11 mouse cellular contexts compared by ENCODE assay signal in genomic region chr13:46268341-46268740, GRCm38 (mm10). TPM values are rescaled to one million over a fixed set of nuclear protein-coding genes. Genes with fewer than 3 reads are reported as not detected.
DNase-seq lines count a peak whose midpoint lies in the region; ATAC-seq and TF ChIP-seq lines count a peak whose summit lies in the region.
"Had no signal": no experiment of that assay in that cellular context is flagged by ENCODE, and none has a peak within 500 bp of the region (broad histone marks: within the 10 kb centered on the region; RNA-seq: fewer than 3 reads in every experiment).

No protein-coding gene starts in this region.

- 0 out of 2 replicates have a peak overlapping the region, but pooled peaks have one; percentile 43 for H3K27ac ChIP-seq in neural tube, embryonic 13.5 days (replicated peaks)
- H3K27ac ChIP-seq in neural tube, embryonic 15.5 days (replicated peaks) = no peak overlapping the region
- H3K27ac ChIP-seq in kidney, postnatal 0 days = peak overlapping the region; percentile 79
- H3K27ac ChIP-seq in stomach, embryonic 15.5 days = peak overlapping the region; percentile 70
- no peak overlapping the region for H3K27ac ChIP-seq in cerebellum, adult 2 months (ENCODE audit: insufficient read depth, low read length)
- H3K27ac ChIP-seq: embryonic facial prominence, embryonic 13.5 days had no signal

- H3K4me1 ChIP-seq in neural tube, embryonic 13.5 days (replicated peaks) = peaks cover 26% of the 10 kb centered on the region
- H3K4me1 ChIP-seq in neural tube, embryonic 15.5 days = peaks cover 21% of the 10 kb centered on the region
- H3K4me1 ChIP-seq in kidney, postnatal 0 days (replicated peaks; ENCODE audit: insufficient read depth, low read length) = peaks cover 11% of the 10 kb centered on the region; the same call in 1 of the 2 replicates
- peaks cover 10% of the 10 kb centered on the region for H3K4me1 ChIP-seq in stomach, embryonic 15.5 days
- H3K4me1 ChIP-seq in cerebellum, adult 2 months (ENCODE audit: control insufficient read depth, insufficient read depth, low read length) = no peaks in the 10 kb centered on the region

- H3K4me3 ChIP-seq in neural tube, embryonic 13.5 days = no peak overlapping the region
- no peak overlapping the region for H3K4me3 ChIP-seq in neural tube, embryonic 15.5 days (replicated peaks)
- H3K4me3 ChIP-seq in kidney, postnatal 0 days (replicated peaks; ENCODE audit: low read depth, low read length) = no peak overlapping the region
- no peak overlapping the region for H3K4me3 ChIP-seq in stomach, embryonic 15.5 days (replicated peaks)
- H3K4me3 ChIP-seq in cerebellum, adult 2 months (replicated peaks; ENCODE audit: insufficient read depth, low read depth, low read length) = no peak overlapping the region
- H3K4me3 ChIP-seq: embryonic facial prominence, embryonic 13.5 days; hindbrain, embryonic 10.5 days had no signal

- H3K9me3 ChIP-seq in neural tube, embryonic 13.5 days = no peaks in the 10 kb centered on the region
- H3K9me3 ChIP-seq in neural tube, embryonic 15.5 days (replicated peaks) = no peaks in the 10 kb centered on the region
- H3K9me3 ChIP-seq in kidney, postnatal 0 days (replicated peaks; ENCODE audit: low read length) = no peaks in the 10 kb centered on the region
- no peaks in the 10 kb centered on the region for H3K9me3 ChIP-seq in stomach, embryonic 15.5 days
- H3K9me3 ChIP-seq: embryonic facial prominence, embryonic 13.5 days; hindbrain, embryonic 10.5 days had no signal

- no peak overlapping the region for H3K9ac ChIP-seq in neural tube, embryonic 13.5 days
- H3K9ac ChIP-seq in neural tube, embryonic 15.5 days (replicated peaks) = no peak overlapping the region
- H3K9ac ChIP-seq in kidney, postnatal 0 days (ENCODE audit: low read depth, low read length) = no peak overlapping the region
- H3K9ac ChIP-seq in stomach, embryonic 15.5 days = no peak overlapping the region
- H3K9ac ChIP-seq: embryonic facial prominence, embryonic 13.5 days had no signal

- WGBS in neural tube, embryonic 13.5 days = 30% methylated on average over 3 of the region's 3 CpGs
- 44% methylated on average over 3 of the region's 3 CpGs for WGBS in neural tube, embryonic 15.5 days
- 22% methylated on average over 3 of the region's 3 CpGs for WGBS in kidney, postnatal 0 days
- WGBS in stomach, embryonic 15.5 days = 26% methylated on average over 3 of the region's 3 CpGs
- WGBS in cerebellum, adult 2 months = 28% methylated on average over 3 of the region's 3 CpGs

- ATAC-seq in neural tube, embryonic 13.5 days (ENCODE audit: low read depth) = 0 out of 2 replicates have a peak, but pooled peaks have one; percentile 36
- ATAC-seq in neural tube, embryonic 15.5 days (ENCODE audit: low FRiP score) = no peak
- peak; percentile 72 for ATAC-seq in kidney, postnatal 0 days (replicated peaks; ENCODE audit: low FRiP score, low read depth)
- peak; percentile 53; the same call in 1 of the 2 replicates for ATAC-seq in stomach, embryonic 15.5 days (ENCODE audit: insufficient read depth, low FRiP score, low read depth)

- H3K27me3 ChIP-seq in neural tube, embryonic 13.5 days = no peaks in the 10 kb centered on the region
- no peaks in the 10 kb centered on the region for H3K27me3 ChIP-seq in neural tube, embryonic 15.5 days (replicated peaks)
- no peaks in the 10 kb centered on the region for H3K27me3 ChIP-seq in kidney, postnatal 0 days (ENCODE audit: insufficient read depth, low read length)
- H3K27me3 ChIP-seq in stomach, embryonic 15.5 days (replicated peaks) = no peaks in the 10 kb centered on the region
- H3K27me3 ChIP-seq in cerebellum, adult 2 months (ENCODE audit: control insufficient read depth, insufficient read depth, low read length) = no peaks in the 10 kb centered on the region
- H3K27me3 ChIP-seq: embryonic facial prominence, embryonic 13.5 days had no signal

- no peak for TF ChIP-seq POLR2A in cerebellum, adult 2 months (IDR thresholded peaks at IDR 0.05; ENCODE audit: borderline replicate concordance, insufficient read depth, low read length)

- DNase-seq in gastrocnemius, postnatal 25 days = peak; percentile 38
- DNase-seq in gastrocnemius, postnatal 4 days (ENCODE audit: low spot score in 2 of 2) = no peak
- DNase-seq in kidney, postnatal 0 days (ENCODE audit: low spot score) = peak; percentile 90
- DNase-seq in layer of hippocampus, postnatal 25 days (ENCODE audit: extremely low spot score in 1 of 2, low spot score in 1 of 2) = no peak
- DNase-seq in cerebellum, adult 2 months = no peak

- no peak for TF ChIP-seq CTCF in kidney, postnatal 0 days (IDR thresholded peaks at IDR 0.05; ENCODE audit: low read depth)
- TF ChIP-seq CTCF in cerebellum, adult 2 months (IDR thresholded peaks at IDR 0.05; ENCODE audit: borderline replicate concordance, insufficient read depth, low read depth, low read length) = no peak

- H3K4me2 ChIP-seq in neural tube, embryonic 13.5 days = no peak overlapping the region
- H3K4me2 ChIP-seq in neural tube, embryonic 15.5 days = no peak overlapping the region
- H3K4me2 ChIP-seq in kidney, postnatal 0 days (ENCODE audit: low read length) = no peak overlapping the region
- no peak overlapping the region for H3K4me2 ChIP-seq in stomach, embryonic 15.5 days
- H3K4me2 ChIP-seq: embryonic facial prominence, embryonic 13.5 days had no signal

- H3K36me3 ChIP-seq in neural tube, embryonic 13.5 days = no peaks in the 10 kb centered on the region
- no peaks in the 10 kb centered on the region for H3K36me3 ChIP-seq in neural tube, embryonic 15.5 days
- H3K36me3 ChIP-seq in kidney, postnatal 0 days (ENCODE audit: insufficient read depth, low read length) = no peaks in the 10 kb centered on the region
- H3K36me3 ChIP-seq in stomach, embryonic 15.5 days = no peaks in the 10 kb centered on the region
- H3K36me3 ChIP-seq: embryonic facial prominence, embryonic 13.5 days; hindbrain, embryonic 10.5 days had no signal

RNA-seq across cellular contexts. Expression of gene Stmnd1, which starts 5.2 kb away (rescaled TPM):
- under 1 TPM; 0.32 to 0.46 TPM for total RNA-seq in gastrocnemius, postnatal 25 days (2021)
- 1 to 10 TPM; 2.0 to 2.2 TPM for total RNA-seq in gastrocnemius, postnatal 4 days (2021)
- polyA plus RNA-seq in neural tube, embryonic 13.5 days (2015; fragmentation: Nextera tagmentation; extraction: Ambion mirVana) = 0.18 TPM in 1 of 2 replicates, not detected in the other
- 0.31 and 0.33 TPM in 2 replicates for polyA plus RNA-seq in neural tube, embryonic 15.5 days (2015; fragmentation: Nextera tagmentation; extraction: Ambion mirVana)
- polyA plus RNA-seq in kidney, postnatal 0 days (2015; fragmentation: Nextera tagmentation; extraction: Ambion mirVana) = 0.26 and 0.46 TPM in 2 replicates
- 0.09 TPM in 1 of 2 replicates, not detected in the other for polyA plus RNA-seq in stomach, embryonic 15.5 days (2015; fragmentation: Nextera tagmentation; extraction: Ambion mirVana)
- total RNA-seq in layer of hippocampus, postnatal 25 days (2021) = under 1 TPM in 1 of 2 experiments, not detected in 1; 0.27 TPM
- polyA plus RNA-seq in cerebellum, adult 2 months (2012; rRNA removed) = 0.14 and 0.15 TPM in 2 replicates
- polyA plus RNA-seq: embryonic facial prominence, embryonic 13.5 days; hindbrain, embryonic 10.5 days; liver, embryonic 16.5 days had no signal

Comparison
In these comparisons a context has a peak if more than half of its experiments do, and no peak if none do; other contexts are left out.
1. DNase-seq: peak in gastrocnemius, postnatal 25 days (single experiment) and kidney, postnatal 0 days (single experiment); none in gastrocnemius, postnatal 4 days (0 of 2), layer of hippocampus, postnatal 25 days (0 of 2) and cerebellum, adult 2 months (0 of 2).
2. H3K27ac ChIP-seq: peak in neural tube, embryonic 13.5 days (single experiment), kidney, postnatal 0 days (single experiment) and stomach, embryonic 15.5 days (single experiment); none in neural tube, embryonic 15.5 days (single experiment) and cerebellum, adult 2 months (single experiment).